Mouse (Mus musculus): Measurements from ENCODE around the gene Chit1.
A peak's percentile ranks its signal among the peaks of the same experiment; 100 is the strongest.

Gene Chit1

DNA sequence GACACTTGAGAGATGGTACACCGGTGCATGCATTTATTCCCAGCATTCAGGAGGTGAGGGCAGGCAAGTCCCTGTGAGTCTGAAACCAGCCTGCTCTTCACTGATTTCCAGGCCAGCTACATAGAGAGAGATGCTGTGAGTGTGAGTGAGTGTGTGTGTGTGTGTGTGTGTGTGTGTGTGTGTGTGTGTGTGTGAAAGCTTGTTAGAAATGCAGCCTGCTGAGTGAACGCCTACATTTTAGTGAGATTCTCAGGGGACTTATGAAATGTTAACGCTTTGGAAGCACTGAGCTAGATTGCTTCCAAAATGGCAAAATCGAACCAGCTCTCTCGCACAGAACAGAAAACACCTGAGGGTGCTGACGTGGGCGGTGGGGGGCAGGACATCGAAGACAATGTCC is 35.0 kb downstream of the Chit1 start:
- DNase-seq (ENCODE audit: low read depth) = no peak

DNA sequence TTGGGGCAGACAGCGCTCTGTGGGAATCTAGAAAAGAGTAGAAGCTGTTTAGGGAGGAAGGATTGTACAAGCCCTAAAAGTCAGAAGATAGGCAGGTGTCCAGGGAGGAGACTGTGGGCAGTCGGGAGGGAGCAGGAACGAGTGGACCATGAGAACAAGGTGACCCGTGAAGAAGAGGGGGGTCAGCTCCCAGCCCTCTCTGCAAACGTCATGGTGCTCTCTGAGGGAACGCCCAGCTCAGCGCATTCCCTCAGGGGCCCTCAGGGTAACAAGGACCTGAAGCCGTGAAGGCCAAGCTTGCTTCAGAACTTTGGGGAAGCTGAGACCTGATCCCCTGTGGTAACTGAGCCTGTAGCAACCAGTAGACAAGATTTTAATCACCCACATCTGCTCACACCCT is 39.0 kb downstream of the Chit1 start:
- no peak for DNase-seq (ENCODE audit: low read depth)

DNA sequence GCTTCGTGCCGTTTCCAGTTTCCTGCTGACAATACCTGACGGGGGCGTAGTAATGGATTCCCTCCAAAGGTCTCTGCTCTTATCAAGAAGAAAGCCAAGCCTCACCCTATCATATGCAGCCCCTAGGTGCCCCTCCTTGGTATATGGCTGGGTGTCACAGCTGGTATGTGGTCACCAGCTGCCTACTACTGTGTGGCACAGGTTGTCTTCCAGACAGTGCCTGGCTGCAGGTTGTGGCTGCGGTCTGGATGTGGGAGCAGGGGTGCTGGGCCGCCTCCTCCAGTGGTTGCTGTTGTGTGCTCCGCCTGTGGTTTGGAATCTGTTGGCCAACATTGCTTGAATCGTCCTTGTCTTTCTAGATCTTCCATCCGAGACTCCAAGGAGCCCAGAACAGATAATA is 39.7 kb downstream of the Chit1 start:
- no peak for DNase-seq (ENCODE audit: low read depth)

DNA sequence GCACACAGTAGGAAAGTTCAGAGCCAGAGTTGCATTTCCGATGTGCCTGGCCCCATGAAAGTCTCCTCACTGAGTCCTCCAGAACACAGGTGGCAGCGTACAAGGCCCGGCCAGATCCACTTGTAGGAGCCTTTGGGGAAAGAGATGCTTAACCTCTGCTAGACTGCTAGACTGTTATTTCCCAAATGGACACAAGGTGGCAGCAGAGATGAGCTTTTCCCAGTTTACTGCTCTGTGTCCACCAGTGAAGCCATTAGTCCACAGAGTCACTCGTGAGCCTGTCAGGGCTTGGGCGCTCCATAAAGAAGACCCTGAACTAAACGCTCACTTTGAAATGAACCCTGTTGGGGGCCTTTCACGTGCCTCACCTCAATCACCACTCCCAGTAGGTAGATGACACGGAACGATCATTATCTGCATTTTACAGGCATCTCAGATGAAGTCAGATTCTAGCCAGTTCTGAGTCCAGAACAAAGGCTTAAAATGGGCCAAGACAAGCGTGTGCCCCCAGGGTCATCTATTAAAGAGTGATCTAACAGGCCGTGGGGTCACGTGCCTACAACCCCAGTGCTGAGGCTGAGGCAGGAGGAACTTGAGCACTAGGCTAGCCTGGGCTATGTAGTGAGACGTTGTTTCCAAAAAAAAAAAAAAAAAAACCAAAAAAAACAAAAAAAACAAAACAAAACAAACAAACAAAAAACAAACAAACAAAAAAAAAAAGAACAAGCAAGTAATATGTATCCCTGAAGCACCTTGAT is 40.8 kb downstream of the Chit1 start:
- peak; percentile 78 for DNase-seq (ENCODE audit: low read depth)

DNA sequence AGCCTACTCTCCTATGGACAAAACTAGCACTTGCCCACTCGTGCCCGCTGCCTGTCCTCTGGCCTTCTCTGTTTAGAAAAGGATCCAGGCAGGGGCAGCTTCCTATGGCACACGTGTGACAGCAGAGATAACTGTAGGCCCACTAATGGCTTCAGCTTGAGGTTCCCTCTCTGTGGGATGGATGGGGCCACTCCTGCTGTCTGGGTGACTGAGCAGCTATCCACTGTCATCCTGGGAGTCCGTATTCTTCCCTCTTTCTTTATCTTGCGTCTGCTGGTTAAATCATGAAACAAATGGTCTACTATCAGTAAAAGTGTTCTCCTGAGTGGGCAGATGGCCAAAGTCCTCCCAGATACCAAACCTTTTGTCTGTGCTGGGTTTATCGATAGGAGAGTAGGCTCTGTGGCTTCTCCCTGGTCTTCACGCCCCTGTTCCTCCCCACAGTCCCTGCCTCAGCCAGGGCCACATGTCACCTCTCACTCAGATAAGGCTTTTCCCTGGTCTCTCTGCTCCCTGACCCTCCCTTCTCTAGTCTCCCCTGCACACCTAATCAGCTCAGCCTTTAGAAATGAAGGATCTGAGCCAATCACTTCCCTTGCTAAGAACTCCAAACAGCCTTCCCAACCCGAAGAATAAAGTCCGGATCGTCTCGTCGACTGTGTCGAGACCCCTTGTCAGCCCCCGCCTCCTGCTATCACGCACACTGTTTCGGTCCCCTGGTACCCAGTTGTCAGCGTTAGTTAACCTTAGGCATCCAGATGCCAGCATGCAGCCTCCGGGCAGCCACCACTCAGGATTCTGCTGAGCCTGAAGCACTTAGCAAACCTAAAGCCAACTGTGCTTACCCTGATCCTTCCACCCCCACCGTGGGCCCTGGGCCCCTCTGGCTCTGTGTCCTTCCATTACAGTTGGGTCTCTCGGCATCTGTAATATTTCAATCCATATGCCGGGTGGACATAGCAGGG is 41.9 kb downstream of the Chit1 start:
- DNase-seq (ENCODE audit: low read depth) = no peak

DNA sequence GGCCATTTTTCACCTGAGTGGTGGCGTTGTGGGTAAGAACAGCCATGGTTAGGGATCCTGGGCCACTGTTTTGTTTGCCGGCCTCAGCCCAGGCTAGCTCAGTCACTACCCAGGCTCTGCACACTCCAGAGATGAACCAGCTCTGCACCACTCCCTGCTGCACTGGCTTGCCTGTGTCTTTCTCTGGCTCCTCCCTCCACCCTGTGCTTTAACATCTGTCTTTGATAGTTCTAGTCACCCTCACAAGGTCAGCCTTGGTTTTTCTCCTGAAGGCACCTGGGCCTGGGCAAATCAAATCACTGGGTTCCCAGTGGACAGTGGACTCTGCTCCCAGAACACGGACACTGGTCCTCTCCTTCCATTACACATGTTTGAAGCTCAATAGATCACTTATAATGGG is 43.1 kb downstream of the Chit1 start:
- DNase-seq (ENCODE audit: low read depth) = no peak

DNA sequence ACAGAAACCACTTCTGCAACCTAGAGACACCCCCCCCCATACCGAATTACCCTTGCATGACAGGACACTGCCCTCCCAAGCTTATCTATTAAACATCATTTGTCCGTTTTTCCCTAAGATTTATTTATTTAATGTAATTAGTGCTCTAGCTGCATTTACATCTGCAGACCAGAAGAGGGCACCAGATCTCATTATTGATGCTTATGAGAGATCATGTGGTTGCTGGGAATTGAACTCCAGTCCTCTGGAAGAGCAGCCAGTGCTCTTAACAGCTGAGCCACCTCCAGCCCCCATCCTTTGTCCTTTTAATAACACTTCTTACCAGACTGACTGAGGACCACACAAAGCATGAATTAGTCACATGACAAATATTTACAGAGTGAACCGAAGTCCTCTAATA is 43.6 kb downstream of the Chit1 start:
- peak; percentile 23 for DNase-seq (ENCODE audit: low read depth)

DNA sequence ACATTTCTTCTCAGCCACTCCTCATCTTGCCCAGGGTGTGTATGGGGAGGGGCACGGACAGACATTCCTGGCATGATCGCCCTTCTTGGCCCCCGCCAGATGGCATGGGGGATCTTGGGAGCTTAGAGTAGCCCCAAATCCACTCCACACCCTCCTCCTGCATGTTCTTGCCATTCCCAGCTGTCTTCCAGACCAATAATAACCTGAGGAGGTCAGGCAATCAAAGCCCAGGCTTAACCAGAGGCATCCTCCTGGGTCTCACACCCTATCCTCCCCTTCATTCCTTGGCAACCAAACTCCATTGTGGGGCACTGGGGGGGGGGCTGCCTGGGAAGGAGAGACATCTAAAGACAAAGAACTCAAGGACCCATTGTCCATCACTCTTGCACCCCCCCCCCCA is 49.4 kb downstream of the Chit1 start:
- no peak for DNase-seq (ENCODE audit: low read depth)

DNA sequence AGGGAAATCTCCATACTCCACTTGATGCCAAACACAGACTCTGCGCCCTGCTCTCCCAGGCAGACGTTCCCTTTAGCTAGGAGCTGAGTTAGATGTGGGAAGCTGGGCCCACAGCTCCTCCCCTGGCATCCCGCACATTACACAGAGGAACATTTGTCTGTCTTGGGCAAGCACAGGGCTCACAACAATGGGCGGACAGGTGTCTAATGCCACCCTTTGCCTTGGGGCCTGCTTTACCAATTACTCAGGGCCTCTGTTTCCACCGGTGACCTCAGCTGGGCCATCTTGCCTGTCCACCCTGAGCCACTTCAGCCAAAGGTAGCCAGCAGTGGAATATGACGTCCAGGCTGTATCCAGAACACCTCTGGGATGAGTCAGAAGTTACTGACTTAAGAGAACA is 50.4 kb downstream of the Chit1 start:
- no peak for DNase-seq (ENCODE audit: low read depth)

DNA sequence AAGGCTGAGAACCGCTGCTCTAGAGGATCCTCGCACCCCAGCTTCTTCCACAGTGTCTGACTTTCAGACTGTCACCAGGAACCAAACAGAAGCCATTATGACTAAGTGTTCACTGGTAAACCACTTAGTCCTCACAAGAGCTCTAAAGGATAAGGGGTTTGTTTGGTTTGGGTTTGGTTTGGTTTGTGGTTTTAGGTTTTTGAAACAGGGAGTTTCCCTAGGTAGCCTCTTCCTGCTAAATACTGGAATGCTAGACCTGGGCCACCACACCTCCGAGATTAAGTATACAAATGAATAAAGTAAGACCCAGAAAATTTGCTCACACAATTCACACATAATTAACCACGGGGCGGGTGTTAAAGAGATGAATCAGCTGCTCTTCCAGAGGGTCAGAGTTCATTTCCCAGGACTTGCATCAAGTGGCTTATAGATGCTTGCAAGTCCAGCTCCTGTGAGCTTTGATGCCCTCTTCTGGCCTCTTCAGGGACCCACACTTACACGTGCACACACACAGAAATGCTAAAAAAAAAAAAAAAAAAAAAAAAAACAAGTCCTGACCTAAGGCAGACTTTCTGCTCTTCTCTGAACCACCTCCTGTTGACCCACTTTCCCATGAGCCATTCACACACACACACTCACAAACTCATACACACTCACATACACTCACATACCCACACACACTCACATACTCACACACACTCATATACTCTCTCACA is 51.6 kb downstream of the Chit1 start:
- DNase-seq (ENCODE audit: low read depth) = no peak

DNA sequence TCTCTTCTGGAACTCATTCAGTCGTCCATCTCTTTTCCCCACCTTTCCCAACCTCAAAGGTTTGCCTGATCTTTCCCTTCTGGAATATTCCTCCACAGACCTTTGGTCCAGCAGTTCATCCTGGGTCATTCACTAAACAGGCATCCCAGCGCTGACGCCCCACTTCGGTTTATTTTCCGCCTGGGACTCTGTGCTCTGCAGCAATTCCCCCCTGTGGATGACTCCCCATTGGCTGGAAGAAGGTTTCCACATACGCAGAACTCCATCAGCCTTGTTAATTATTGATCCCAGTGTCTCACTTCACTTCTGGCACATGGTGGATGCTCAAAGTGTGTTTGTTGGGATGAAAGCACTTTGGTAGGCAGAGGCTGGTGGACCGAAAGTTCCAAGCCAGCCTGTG is 52.4 kb downstream of the Chit1 start:
- no peak for DNase-seq (ENCODE audit: low read depth)

DNA sequence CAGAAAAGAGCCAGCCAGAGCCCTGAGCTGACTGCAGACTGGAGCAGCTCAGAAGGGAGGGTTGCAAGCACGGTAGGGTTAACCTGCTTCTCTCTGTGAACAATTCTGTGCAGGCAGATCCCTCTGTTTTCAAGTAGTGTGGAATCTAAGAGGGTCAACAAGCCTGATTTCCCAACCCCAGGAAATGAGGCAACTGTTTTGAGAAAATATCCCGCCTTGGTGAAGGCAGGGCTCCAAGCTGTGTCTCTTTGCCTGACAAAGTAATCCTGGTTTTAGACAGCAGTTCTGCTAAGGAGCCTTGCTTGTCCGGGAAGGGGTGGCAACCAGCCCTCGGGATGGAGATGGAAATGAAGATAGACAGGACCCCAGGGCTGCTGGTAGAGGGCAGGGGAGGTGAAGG is 53.4 kb downstream of the Chit1 start:
- no peak for DNase-seq (ENCODE audit: low read depth)

DNA sequence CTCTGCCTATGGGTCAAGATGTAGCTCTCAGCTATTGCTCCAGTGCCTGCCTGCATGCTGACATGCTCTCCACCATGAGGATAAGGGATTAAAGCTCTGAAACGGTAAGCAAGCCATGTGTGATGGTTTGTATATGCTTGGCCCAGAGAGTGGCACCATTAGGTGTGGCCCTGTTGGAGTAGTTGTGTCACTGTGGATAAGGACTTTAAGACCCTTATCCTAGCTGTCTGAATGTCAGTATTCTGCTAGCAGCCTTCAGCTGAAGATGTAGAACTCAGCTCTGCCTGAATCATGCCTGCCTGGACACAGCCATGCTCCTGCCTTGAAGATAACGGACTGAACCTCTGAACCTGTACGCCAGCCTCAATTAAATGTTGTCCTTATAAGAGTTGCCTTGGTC is 55.5 kb downstream of the Chit1 start:
- no peak for DNase-seq (ENCODE audit: low read depth)

DNA sequence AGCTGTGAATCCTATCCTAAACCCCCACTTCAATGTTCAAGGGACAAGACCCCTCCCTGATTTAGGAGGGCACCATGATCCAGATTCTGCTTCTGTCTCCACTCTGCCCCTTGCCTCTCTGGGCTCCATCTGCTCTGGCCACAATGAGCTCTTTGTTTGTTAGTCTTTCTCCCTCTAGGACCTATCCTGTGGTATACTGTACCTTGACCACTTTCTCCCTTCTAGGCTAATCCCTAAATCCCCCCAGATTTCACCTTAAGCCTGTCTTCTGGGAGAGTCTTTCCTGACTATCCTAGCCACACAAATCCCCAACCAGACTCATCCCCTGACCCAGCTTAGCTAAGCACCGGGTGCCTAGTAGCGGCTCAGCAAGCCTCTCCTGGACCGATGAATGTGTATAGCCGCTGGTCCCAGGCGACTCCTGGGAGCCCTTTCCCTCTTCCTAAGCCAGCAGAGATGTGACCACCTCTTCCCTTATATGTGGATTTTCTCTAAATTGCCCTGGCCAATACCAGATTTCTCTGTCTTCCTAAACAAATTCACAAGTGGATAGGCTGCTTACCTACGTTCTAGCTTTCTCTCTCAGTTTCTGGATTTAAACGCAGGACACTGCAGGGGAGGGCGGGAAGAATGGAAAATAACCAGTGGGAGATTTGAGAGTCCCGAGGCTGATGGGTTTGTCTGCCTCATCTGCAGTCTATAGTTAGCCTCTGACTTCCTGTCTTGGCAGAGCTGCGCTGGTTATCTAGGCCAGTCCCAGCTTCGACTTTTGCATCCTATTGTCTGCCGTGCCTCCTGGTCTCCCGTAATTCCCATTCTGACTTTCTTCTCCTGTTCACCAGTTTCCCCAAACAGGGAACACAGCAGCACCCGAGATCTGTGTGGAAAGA is 56.6 kb downstream of the Chit1 start:
- no peak for DNase-seq (ENCODE audit: low read depth)

DNA sequence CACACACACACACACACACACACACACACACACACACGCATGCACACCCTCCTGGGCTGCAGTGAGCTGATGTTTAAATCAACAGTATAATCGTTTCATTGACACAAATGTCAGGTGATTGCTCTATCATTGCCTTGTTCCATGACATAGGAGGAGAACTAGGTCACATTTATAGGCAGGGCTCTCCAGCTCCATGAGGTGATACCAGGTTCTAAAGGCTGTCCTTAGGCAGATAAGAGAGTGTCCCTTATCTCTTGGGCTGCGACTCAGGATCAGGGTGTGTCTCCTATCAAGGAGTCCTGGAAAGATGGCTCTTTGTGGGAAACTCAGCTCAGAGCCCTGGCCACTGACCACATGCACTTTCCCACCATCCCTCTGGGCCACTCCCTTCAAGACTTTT is 57.5 kb downstream of the Chit1 start:
- no peak for DNase-seq (ENCODE audit: low read depth)

DNA sequence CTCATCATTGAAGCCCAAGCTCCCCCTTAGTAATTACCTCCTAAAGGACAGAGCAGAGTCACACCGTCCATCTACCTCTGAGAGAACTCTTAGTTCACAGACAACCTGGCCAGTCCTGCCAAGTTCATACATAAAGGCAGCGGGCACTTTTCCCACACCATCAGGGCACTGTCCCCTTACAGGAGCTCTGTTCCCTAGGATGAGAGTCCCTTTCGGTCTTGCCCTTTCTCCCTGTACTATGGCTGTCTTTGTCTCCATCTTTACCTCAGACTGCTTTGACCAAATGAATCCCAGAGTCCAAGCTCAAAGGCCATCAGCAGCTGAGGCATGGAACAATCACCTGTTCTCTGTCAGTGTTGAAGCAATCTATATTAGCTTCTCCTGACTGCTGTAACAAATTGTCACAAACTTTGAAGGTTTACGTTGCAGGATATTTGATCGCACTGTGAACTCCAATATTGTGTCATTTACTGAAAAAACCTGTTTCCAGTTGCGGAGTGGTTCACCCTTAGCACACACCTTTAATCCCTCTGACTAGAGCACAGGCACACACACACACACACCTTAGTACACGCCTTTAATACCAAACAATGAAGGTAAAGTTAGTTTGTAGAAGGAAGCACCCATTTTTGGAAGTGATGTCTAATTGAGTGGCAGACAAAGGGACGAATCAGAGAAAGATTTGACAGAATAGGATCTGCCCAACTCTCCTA is 58.1 kb downstream of the Chit1 start:
- no peak for DNase-seq (ENCODE audit: low read depth)

DNA sequence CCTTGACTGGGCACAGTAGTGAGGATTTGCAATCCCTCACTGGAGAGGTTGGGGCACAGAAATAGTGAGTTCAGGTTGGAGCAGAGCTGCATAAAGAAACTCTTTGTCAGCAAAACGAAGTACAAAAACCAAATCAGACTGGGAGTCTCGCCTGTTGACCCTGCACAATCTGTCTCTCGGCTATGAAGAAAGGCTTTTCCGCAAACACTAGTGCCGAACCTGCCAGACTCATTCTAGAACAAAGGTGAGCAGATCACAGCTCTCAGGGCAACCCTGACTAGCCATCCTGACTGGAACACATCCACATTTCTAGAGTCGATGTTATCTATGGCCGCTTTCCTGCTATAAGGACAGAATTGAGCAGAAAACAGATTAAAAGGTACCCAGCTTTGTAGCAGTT is 62.0 kb downstream of the Chit1 start:
- DNase-seq (ENCODE audit: low read depth) = no peak

DNA sequence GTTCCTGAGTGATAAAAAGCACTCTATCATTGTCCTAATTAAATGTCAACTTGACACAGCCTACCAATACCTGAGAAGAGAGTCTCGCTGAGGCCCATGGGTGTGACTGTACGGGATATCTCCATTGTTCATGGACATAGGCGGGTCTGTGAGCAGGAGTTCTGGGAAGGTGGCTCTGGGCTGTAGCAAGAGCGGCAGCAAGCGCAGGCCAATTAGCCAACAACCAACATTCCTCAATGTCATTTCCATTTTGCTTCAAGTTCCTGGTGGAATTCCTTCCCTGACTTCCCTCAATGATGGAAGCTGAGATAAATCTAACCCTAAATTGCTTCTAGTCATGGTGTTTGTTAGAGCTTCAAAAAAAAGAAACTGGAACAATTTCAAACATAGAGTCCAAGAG is 66.9 kb downstream of the Chit1 start:
- no peak for DNase-seq (ENCODE audit: low read depth)

DNA sequence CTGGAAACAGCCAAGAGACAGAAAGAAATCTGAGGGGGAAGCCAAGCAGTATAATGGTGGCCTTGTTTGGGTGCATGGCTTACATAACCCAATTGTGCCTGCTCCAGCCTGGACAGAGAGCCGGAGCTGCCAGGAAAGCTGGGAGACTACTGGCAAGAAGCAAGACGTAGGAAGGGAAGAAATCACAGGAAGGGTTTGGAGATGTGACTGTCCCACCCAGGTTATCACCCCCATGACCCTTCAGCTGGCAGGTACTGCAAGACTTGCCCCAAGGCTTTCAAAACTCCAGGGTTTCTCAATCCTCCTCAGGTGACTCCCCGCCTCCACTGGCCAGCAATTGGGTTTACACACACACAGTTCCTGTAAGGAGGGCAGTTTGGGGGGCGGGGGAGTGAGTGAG is 71.0 kb downstream of the Chit1 start, which contains the start of gene Chil1:
Gene Chil1 (plus strand): TSS at position 152 of the 400 bp plus-strand sequence.
- no peak for DNase-seq (ENCODE audit: low read depth)

DNA sequence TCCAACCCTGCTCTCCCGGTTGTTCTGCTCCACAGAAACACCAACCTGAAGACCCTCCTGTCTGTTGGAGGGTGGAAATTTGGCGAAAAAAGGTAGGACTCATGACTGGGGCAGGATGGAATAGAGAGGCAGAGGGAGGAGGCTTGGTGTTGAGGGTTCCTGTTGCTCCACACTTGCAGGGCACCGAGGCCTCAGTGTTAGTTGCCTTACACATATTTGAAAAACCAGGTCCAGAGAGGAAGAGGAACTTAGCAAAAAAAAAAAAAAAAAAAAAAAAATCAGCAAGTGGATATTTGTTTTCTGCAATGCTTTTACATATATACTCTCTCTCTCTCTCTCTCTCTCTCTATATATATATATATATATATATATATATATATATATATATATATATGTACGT is 73.0 kb downstream of the Chit1 start:
- no peak for DNase-seq (ENCODE audit: low read depth)

DNA sequence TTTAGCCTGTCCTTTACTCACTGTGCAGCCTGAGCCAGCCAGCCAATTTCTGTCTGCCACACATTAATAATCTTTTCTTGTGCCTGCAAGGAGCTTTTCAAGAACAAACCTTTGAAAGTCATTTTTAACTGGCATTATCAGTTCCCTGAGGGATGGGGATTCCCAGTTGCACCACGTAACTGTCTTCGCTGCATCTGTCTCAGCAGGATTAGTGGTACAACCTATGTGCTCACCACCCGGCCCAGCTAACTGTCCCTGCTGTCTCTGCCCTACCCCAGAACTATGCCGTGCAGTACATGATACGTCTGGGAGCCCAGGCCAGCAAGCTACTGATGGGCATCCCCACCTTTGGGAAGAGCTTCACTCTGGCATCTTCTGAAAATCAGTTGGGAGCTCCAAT is 77.2 kb downstream of the Chit1 start:
- DNase-seq (ENCODE audit: low read depth) = no peak

Data from naive thymus-derived CD4-positive, alpha-beta T cell, adult 2 months (primary cell).